Mouse (Mus musculus) layer of hippocampus, postnatal 25 days (tissue): ENCODE data around the gene Ergic3. TPM values are rescaled to one million over a fixed set of nuclear protein-coding genes. Genes with fewer than 3 reads are reported as not detected.

Source experiments
- DNase-seq, 2 experiments: peaks; one replicate each; pipeline ENCODE4 v3.0.0; 2022; ENCODE audit warnings: mixed read lengths in 2 of 2, low spot score in 1 of 2; ENCODE audit errors: extremely low spot score in 1 of 2
- total RNA-seq, 2 experiments: library from RNA; stranded (reverse); gene quantifications; 2 replicates each; pipeline ENCODE4 v1.2.3; 2021

The Ergic3 gene
- total RNA-seq, 2 experiments from 2014 or later = 174 to 223 TPM

GRCm38 (mm10) chr2:156065099-156066041 is 57.5 kb downstream of the Ergic3 start, which contains the start of gene Spag4:
Spag4 (plus strand) TSS chr2:156065175.
- peak; percentile 54 to 57 for DNase-seq

- no peak for DNase-seq
Observed at GRCm38 (mm10) chr2:156066126-156066525, 58.3 kb downstream of the Ergic3 start.

Other genes with a start within 250 kb of the Ergic3 start
- gene Mmp24, start 232.7 kb upstream of the Ergic3 start, total RNA-seq = 10 to 100 TPM; 43.5 to 43.6 TPM
- 10 to 100 TPM; 52.8 to 60.0 TPM for gene BC029722, start 188.6 kb upstream of the Ergic3 start, total RNA-seq
- 10 to 100 TPM; 59.0 to 75.7 TPM for gene Eif6, start 181.1 kb upstream of the Ergic3 start, total RNA-seq
- not detected for gene Fam83c, start 173.2 kb upstream of the Ergic3 start, total RNA-seq
- 10 to 100 TPM; 60.8 to 74.1 TPM for gene Uqcc1, start 77.7 kb upstream of the Ergic3 start, total RNA-seq
- not detected for gene Gm15557, start 67.3 kb upstream of the Ergic3 start, total RNA-seq
- under 1 TPM in 1 of 2 experiments, not detected in 1; 0.10 TPM for gene Gdf5, start 62.7 kb upstream of the Ergic3 start, total RNA-seq
- 10 to 100 TPM; 14.3 to 18.9 TPM for gene Cep250, start 51.6 kb upstream of the Ergic3 start, total RNA-seq
- gene 6430550D23Rik, start 68 bp upstream of the Ergic3 start, total RNA-seq = 1 to 10 TPM; 1.8 to 2.6 TPM
- not detected for gene Fer1l4, start 44.9 kb downstream of the Ergic3 start, total RNA-seq
- gene Spag4, start 57.1 kb downstream of the Ergic3 start, total RNA-seq = 1 to 10 TPM; 3.9 to 4.2 TPM
- gene Cpne1, start 103.9 kb downstream of the Ergic3 start, total RNA-seq = 10 to 100 TPM; 26.8 to 30.4 TPM
- 10 to 100 TPM; 28.9 to 30.6 TPM for gene Rbm12, start 103.9 kb downstream of the Ergic3 start, total RNA-seq
- gene Gm28036, start 119.0 kb downstream of the Ergic3 start, total RNA-seq = 10 to 100 TPM; 21.3 to 24.4 TPM
- 100 to 1,000 TPM; 156 to 190 TPM for gene Romo1, start 136.0 kb downstream of the Ergic3 start, total RNA-seq
- 10 to 100 TPM; 45.6 to 47.4 TPM for gene Nfs1, start 136.1 kb downstream of the Ergic3 start, total RNA-seq
- 100 to 1,000 TPM; 275 to 354 TPM for gene Rbm39, start 172.2 kb downstream of the Ergic3 start, total RNA-seq
- gene Phf20, start 188.4 kb downstream of the Ergic3 start, total RNA-seq = 10 to 100 TPM; 80.3 to 82.7 TPM